In the genomic region with DNA sequence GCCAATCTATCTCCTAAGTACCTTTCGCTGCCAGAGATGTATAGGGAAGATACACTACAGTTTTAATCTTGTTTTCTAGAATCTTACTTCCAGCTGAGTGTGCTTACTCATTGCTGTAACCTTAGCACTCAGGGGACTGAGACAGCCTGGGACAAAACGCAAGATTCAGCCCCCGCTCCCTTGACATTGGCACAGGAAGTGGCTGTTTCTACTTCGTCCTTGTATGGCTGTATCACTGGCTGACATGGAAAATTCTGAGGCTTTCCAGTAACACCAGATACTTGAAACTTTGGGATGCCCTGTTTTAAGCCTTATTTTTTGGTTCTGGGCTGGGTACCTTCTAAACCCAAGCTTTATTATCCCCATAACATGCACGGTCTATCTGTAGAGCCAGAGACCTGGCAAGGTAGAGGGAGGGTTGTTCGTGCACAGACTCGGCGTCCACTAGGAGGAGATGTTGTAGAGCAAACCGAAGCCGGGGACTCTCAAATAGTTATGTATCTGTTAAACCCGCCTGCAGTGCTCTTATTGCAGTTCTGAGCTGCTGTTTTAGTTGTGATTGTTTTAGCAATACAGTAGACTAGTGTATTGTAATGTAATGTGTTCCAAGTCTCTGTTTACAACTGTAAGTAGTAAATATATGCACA, we compare ENCODE assay signal across 9 mouse cellular contexts. TPM values are rescaled to one million over a fixed set of nuclear protein-coding genes. Genes with fewer than 3 reads are reported as not detected.
A peak's percentile ranks its signal among the peaks of the same experiment; 100 is the strongest.
DNase-seq lines count a peak whose midpoint lies in the region; ATAC-seq and TF ChIP-seq lines count a peak whose summit lies in the region.
"Had no signal": no experiment of that assay in that cellular context is flagged by ENCODE, and none has a peak within 500 bp of the region (broad histone marks: within the 10 kb centered on the region; RNA-seq: fewer than 3 reads in every experiment).

No protein-coding gene starts in this region.

- peak; percentile 26 for DNase-seq in ovary, postnatal 36 days (ENCODE audit: low spot score)
- no peak for DNase-seq in ovary, postnatal 10 days (ENCODE audit: low spot score)
- peak; percentile 82 for DNase-seq in brain, adult 2 months (ENCODE audit: low read depth, low spot score)
- DNase-seq in kidney, adult 11 months, result peak; percentile 59
- peak; percentile 55 to 68 for DNase-seq in left cerebral cortex, postnatal 25 days (ENCODE audit: low spot score in 2 of 2)
- DNase-seq in thymus, adult 2 months, result peak; percentile 52

- intact Hi-C loops in left cerebral cortex, postnatal 25 days (cut with DNase I), result loop anchor here (1.0 to 5.0 kb wide), 2 partner anchors 138 to 1021 kb away; no protein-coding TSS in a partner anchor

- H3K27me3 ChIP-seq in thymus, adult 2 months (ENCODE audit: control insufficient read depth, insufficient read depth, low read length), result no peaks in the 10 kb centered on the region
- H3K27me3 ChIP-seq: embryonic facial prominence, embryonic 12.5 days had no signal

- ATAC-seq in frontal cortex, adult (ENCODE audit: low TSS enrichment), result peak; percentile 99
- ATAC-seq in monocyte, adult 5-6 weeks (replicated peaks; ENCODE audit: insufficient number of reproducible peaks, low FRiP score, low TSS enrichment, poor library complexity, severe bottlenecking), result peak; percentile 63; the same call in 1 of the 2 replicates

- no peak overlapping the region for H3K4me3 ChIP-seq in thymus, adult 2 months (ENCODE audit: control insufficient read depth, insufficient read depth, low read length)
- H3K4me3 ChIP-seq: embryonic facial prominence, embryonic 12.5 days had no signal

- TF ChIP-seq POLR2A in thymus, adult 2 months (IDR thresholded peaks at IDR 0.05; ENCODE audit: control insufficient read depth, extremely low read depth, insufficient read depth, low read length, poor library complexity), result no peak

- no peak for TF ChIP-seq CTCF in thymus, adult 2 months (IDR thresholded peaks at IDR 0.05; ENCODE audit: borderline replicate concordance, control insufficient read depth, extremely low read depth, insufficient read depth, low read length, poor library complexity)

- no peak overlapping the region for H3K27ac ChIP-seq in thymus, adult 2 months (ENCODE audit: control insufficient read depth, insufficient read depth, low read length)
- H3K27ac ChIP-seq: embryonic facial prominence, embryonic 12.5 days had no signal

- H3K36me3 ChIP-seq in thymus, adult 2 months (ENCODE audit: control insufficient read depth, insufficient read depth, low read length), result peaks cover 7% of the 10 kb centered on the region

- no peaks in the 10 kb centered on the region for H3K4me1 ChIP-seq in thymus, adult 2 months (replicated peaks; ENCODE audit: control insufficient read depth, insufficient read depth, low read length)
- H3K4me1 ChIP-seq: embryonic facial prominence, embryonic 12.5 days had no signal

- WGBS in thymus, adult 2 months, result 52% methylated on average over 11 of the region's 11 CpGs

RNA-seq across cellular contexts. Expression of gene Elovl7, which starts 23.0 kb away (rescaled TPM):
- total RNA-seq in left cerebral cortex, postnatal 25 days (2021), result 1 to 10 TPM; 9.5 to 9.6 TPM
- total RNA-seq in monocyte, adult 5-6 weeks (2017), result 1.7 to 8.5 TPM (median 3.8 TPM) in 3 replicates
- 0.87 and 1.2 TPM in 2 replicates for polyA plus RNA-seq in thymus, adult 2 months (2012; rRNA removed)

RNA-seq across cellular contexts. Expression of gene Ercc8, which starts 32.7 kb away (rescaled TPM):
- 10 to 100 TPM; 17.1 to 23.2 TPM for total RNA-seq in left cerebral cortex, postnatal 25 days (2021)
- 5.8 to 15.7 TPM (median 8.4 TPM) in 3 replicates for total RNA-seq in monocyte, adult 5-6 weeks (2017)
- 15.3 and 17.4 TPM in 2 replicates for polyA plus RNA-seq in thymus, adult 2 months (2012; rRNA removed)

RNA-seq across cellular contexts. Expression of gene Ndufaf2, which starts 32.8 kb away (rescaled TPM):
- 10 to 100 TPM; 21.8 to 22.2 TPM for total RNA-seq in left cerebral cortex, postnatal 25 days (2021)
- 11.4 to 19.9 TPM (median 19.1 TPM) in 3 replicates for total RNA-seq in monocyte, adult 5-6 weeks (2017)
- 4.1 and 5.0 TPM in 2 replicates for polyA plus RNA-seq in thymus, adult 2 months (2012; rRNA removed)
